Mouse (Mus musculus): ENCODE results near the gene Creg2.
A peak's percentile ranks its signal among the peaks of the same experiment; 100 is the strongest.
"Not testable (repeated sequence)": the region's sequence is repeated elsewhere in the genome, so short reads cannot be mapped to it uniquely, and the experiment has no call there.

Creg2 gene

GRCm38 (mm10) chr1:39593836-39594235 is 57.4 kb downstream of the Creg2 start:
- DNase-seq (ENCODE audit: low spot score in 2 of 2), result no peak

GRCm38 (mm10) chr1:39592090-39592489 is 59.2 kb downstream of the Creg2 start:
- DNase-seq (ENCODE audit: low spot score in 2 of 2), result no peak

- DNase-seq (ENCODE audit: low spot score in 2 of 2), result not testable (repeated sequence)
Measured at GRCm38 (mm10) chr1:39591557-39591956, 59.7 kb downstream of the Creg2 start.

GRCm38 (mm10) chr1:39590193-39590592 is 61.1 kb downstream of the Creg2 start:
- DNase-seq (ENCODE audit: low spot score in 2 of 2), result no peak

- no peak for DNase-seq (ENCODE audit: low spot score in 2 of 2)
Measured at GRCm38 (mm10) chr1:39585416-39585815, 65.9 kb downstream of the Creg2 start.

- DNase-seq (ENCODE audit: low spot score in 2 of 2), result no peak
Measured at GRCm38 (mm10) chr1:39583173-39583572, 68.1 kb downstream of the Creg2 start.

GRCm38 (mm10) chr1:39581215-39581614 is 70.1 kb downstream of the Creg2 start:
- no peak for DNase-seq (ENCODE audit: low spot score in 2 of 2)

- DNase-seq (ENCODE audit: low spot score in 2 of 2), result no peak
Measured at GRCm38 (mm10) chr1:39579139-39579538, 72.1 kb downstream of the Creg2 start.

- DNase-seq (ENCODE audit: low spot score in 2 of 2), result no peak
Measured at GRCm38 (mm10) chr1:39578446-39578845, 72.8 kb downstream of the Creg2 start.

GRCm38 (mm10) chr1:39577253-39577705 is 74.0 kb downstream of the Creg2 start, which contains the start of gene Rnf149:
TSS of gene Rnf149 (minus strand) at chr1:39577405.
- DNase-seq (ENCODE audit: low spot score in 2 of 2), result peak; percentile 95 to 97

- peak in 1 of 2 experiments; percentile 72 for DNase-seq (ENCODE audit: low spot score in 2 of 2)
Measured at GRCm38 (mm10) chr1:39576431-39577243, 74.6 kb downstream of the Creg2 start.

GRCm38 (mm10) chr1:39575778-39576375 is 75.4 kb downstream of the Creg2 start:
- DNase-seq (ENCODE audit: low spot score in 2 of 2), result no peak

- DNase-seq (ENCODE audit: low spot score in 2 of 2), result no peak
Measured at GRCm38 (mm10) chr1:39573890-39574289, 77.4 kb downstream of the Creg2 start.

GRCm38 (mm10) chr1:39571653-39572052 is 79.6 kb downstream of the Creg2 start:
- no peak for DNase-seq (ENCODE audit: low spot score in 2 of 2)
